Mouse (Mus musculus) adrenal gland, adult 2 months (tissue): ENCODE measurements around the gene Bora. TPM values are rescaled to one million over a fixed set of nuclear protein-coding genes. Genes with fewer than 3 reads are reported as not detected.

ENCODE experiments used
- DNase-seq: peaks from one replicate; pipeline ENCODE4 v3.0.0; 2021
- polyA plus RNA-seq: library from polyadenylated mRNA; depleted of rRNA; stranded (reverse); fragments of >200 nt; gene quantifications from 2 replicates; pipeline ENCODE4 v1.2.3, GENCODE M21; 2012; rRNA removed
- total RNA-seq, 2 experiments: library from RNA; stranded (reverse); gene quantifications; 2 replicates each; pipeline ENCODE4 v1.2.3; 2021

Bora gene
- total and polyA plus RNA-seq, 3 experiments: 0.75 to 2.4 (median 1.8) TPM

DNA sequence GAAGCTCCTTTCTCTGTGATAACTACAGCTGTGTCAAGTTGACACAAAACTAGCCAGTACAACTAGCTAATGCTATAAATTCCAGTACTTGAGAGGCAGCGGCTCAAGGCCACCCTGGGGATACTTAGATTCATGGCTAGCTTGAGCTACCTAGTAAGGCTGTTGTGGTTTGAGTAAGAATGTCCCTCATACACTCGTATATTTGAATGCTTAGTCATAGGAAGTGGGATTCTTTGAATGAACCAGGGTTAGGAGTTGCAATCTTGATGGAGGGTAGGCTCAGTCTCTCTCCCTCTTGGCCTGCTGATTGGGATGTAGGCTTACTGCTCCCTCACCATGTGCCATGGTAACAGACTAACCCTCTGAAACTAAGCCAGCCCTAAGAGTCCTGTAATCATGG is 17.1 kb downstream of the Bora start:
- no peak for DNase-seq

DNA sequence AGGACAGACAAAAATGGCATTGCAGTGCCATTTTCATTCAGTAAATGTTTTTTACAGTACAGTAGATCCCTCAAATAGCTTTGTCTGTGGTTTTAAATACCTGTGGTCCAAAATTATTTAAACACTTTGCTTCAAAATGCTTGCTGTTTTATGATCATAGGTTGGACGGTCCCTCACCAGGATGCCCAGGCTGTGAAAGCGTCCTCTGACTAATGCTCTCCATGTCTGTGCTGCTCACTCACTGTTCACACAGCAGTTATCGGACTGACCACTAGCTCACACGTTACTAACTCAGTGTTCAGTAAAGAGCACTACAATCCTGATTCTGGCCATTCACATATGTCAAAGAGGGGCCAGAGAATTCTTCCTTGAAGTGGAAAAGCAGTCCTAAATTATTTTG is 25.1 kb downstream of the Bora start:
- no peak for DNase-seq

DNA sequence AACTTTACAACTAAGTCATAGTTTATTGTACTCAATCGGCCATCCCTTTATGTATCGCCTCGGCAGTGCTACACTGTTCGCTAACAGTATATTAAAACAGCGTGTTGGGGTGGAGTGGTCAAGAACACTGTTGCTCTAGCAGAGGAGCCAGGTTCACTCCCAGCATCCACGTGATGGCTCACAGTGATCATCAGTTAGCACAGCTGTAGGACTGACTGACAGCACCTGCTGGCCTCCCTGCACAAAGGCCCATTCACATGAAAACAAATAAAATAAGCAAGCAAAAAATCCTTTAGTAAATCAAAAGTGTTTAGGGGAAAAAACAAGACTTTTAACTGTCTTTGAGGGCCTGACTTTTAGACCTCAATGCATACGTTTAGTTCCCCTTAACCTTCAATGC is 42.9 kb downstream of the Bora start:
- DNase-seq: no peak

DNA sequence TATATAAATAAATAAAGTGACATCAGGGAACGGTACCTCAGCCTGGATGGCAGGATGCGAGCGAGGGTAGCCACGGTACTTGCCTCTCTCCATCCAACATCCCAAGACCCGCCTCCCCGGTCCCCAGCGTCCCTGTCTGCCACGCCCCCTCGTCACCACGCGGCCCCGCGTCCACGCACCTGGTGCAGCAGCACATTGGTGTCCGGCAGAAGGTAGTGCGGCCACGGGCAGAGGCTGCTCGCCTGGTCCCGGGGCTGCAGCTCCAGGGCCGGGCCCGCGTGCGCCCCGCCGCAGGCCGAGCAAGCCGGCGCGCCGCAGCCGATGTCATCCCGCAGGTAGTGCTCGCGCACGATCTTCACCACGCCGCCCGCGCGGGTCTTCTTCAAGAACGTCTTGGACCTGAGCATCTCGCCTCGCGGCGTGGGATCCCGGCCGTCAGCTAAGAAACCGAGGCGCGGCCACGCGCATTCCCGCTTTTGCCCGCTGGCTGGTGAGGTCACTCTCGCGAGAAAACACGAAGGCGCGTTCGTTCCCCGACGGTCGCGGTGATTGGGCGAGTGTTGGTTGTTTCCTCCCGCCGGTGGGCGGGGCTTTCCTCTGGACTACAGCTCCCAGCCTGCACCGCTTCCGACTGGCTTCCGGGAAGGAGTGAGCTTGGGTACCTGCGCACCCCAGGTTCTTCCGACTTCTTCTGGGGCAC is 53.4 kb downstream of the Bora start, which contains the start of the genes Pibf1 and Dis3:
Gene Pibf1, plus strand, starts transcription at position 158 of the 700 bp plus-strand sequence.
Gene Dis3, minus strand, starts transcription at position 504 of the 700 bp plus-strand sequence.
- peak; percentile 99 for DNase-seq

DNA sequence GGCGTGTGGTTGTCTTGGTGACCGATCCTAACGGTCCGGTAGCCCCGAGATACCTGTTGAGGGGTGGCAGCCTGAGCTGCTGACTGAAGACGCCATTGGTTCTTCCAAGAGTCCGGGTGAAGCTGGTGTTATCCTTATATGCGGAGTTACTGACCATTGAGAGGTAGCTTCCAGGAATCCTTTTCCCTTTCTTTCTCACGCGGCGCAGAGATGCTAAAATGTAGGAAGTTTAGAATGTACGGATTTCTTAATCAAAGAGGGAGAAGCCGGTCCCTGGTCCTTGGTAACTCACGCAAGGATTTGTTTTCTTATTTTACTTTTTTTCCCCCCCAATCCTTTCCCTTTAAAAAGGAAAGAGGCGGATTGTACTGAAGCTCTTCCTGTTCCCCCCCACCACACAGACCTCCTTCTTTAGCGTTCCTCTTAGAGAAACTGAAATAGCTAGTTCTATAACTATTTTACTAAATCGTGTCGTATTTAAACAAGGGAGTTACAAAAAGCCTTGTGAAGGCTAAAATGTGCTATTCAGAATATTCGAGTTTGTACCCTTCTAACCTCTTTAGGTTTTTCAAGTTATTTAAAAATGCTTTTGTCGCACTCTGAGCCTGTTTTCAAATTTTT is 54.1 kb downstream of the Bora start:
- no peak for DNase-seq

DNA sequence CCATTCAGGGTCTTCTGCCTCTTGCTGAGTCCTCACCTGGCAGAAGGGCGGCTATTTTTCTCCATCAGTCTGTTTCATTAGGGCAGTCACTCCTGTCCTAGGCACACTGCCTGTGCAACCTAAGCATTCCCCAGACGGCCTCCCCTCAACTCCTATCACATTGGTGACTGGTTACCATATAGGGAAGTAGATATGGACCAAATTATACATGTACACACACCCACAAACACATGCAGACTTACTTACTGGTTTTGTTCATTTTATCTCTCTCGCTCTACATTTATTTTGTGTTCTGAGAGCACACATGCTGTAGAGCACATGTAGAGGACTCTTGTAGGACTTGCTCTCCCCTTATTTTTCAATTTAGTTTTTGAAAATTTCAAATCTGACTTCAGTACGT is 57.0 kb downstream of the Bora start:
- no peak for DNase-seq

DNA sequence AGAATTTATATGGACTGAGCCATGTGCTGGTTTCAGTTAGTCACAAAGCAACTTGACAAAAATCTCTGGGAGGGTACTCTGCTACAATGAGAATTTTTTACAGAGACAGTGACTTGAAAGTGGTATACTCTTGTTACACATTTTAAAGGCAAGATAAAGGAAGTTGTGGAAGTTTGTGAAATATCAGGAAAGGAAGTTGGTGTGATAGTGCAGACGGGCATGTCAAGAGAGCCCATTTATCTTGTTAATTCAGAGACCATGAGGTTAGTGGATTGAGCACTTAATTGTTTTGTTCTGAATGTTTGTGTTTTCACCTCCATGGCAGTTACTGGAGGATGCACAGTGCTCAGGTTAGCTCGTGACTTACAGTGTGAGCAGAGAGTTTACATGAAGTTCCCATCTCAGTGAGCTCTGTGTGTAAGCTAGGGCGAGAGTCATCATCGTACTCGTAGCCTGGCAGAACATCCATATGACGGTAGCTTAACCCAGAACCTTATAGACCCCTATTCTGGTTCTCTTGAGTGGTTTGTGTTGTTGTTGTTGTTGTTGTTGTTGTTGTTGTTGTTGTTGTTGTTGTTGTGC is 58.6 kb downstream of the Bora start:
- no peak for DNase-seq

DNA sequence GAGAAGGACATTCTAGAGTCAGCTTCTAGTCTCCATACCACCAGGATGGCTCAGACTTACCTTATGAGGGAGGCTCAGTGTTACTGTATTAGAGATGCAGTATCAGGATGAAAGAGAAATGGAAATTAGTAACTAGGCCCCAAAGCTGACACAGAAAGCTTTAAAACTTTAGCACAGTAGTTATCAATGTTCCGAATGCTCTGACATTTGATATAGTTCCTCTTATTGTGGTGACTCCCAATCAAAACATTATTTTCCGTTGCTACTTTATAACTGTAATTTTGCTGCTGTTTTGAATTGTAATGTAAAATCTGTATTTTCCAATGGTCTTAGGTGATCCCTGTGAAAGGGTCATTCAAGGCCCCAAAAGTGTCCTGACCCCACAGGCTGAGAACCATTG is 60.6 kb downstream of the Bora start:
- DNase-seq: no peak

DNA sequence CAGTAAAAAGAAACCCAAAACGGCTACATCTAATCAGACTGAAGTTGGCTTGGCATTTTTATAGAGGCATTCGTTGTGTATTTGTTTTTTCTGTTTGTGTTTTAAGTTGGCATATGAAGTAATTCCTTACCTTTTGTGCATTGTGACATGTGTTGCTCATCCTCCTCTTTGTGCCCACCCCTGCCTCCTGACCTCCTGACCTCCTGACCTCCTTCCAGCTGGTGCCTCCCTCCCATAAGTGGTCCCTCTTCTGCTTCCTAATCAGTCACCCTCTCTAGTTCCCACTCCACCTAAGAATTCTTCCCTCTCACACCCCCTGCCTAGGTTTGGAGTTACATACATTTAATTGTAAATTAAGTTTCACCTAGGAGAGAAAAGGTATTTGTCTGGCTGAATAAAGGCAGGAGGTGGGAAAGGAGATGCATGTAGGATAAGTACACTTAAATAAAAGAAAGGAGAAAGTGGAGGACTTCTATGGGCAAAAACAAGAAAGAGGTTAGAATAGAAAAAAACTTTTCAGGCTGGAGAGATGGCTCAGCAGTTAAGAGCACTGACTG is 61.7 kb downstream of the Bora start:
- DNase-seq: no peak

DNA sequence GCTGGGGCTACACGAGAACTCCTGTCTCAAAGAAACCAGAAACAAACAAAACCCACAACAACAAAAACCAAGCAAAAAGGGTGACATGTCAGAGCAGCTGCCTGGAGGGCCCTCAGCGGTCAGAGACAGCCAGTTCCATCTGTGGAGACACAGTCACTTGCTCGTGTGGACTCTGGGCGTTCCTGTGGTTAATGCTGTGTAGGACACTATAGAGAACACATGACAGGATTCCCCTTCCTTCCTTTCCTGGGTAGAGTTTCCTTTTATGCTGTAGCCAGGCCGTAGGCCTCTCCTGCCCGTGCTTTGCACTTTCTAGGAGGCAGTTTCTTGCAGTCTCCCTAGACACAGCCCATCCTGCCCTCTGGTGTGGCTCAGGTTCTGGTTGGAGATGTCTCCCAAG is 62.7 kb downstream of the Bora start:
- DNase-seq: no peak

DNA sequence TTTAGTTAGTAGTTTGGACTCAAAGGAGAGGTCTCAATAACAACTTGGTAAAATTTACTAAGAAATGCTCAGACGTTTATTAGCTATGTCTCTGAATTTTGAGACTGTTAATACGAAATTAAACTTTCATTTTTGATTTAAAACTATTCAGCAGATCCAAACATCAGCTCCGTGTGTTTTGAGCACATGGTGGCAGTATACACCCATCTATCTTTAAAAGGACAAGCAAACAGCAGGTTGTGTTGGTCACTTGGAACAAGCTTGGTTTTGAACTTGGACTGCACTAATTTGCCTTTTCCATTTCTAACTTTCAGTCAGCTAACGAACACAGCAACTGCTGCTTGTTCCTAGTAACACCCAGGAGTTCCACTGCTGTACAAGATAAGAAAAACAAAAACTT is 71.6 kb downstream of the Bora start:
- no peak for DNase-seq

DNA sequence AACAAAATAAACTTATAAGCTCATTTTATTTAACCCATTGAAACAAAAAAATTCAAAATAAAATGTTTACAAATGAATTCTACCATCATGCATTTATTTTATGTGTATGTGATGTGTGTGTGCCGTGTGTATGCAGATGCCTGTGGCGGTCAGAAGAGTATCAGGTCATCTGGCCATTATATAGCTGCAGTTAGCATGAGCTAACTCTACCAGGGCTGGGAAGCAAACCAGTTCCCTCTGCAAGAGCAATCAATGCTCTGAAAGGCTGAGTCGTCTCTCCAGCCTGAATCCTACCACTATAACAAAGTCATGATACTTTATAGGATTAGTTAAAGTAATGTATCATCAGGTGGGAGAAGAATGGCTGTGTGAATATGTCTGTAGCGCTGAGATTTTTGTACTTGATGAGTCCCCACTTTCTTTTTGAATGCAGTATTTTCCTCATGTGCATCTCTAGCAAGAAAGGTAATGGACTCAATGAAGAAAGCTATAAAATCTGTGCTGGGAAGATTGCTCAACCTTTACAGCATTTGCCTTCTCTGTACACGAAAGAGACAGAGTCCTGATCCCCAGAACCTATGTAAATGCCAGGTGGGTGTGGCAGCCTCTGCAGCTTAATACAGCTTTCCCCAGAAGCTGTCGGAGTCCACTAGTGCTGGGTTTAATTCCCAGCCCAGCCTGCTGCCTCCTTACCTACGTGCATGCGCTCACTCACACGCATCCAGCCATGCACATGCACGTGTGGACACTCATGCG is 75.7 kb downstream of the Bora start:
- no peak for DNase-seq

DNA sequence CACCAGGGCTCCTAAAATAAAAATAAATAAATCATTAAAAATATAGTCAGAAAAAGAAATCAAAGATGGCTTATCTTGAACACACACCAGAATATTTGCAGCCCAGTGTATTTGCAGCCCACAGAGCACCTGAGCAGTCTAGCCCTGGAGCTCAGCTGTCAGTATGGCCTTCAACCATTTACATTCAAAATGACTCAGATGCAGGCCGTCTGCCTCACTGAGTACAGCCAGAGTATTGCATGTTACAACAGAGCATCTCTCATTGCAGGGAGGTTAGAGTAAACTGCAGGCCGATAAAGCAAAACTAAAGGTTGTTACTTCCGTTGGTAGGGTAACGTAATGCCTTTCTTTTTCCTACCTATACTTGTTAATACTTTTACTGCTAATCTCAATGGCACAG is 78.1 kb downstream of the Bora start:
- peak; percentile 56 for DNase-seq

Other genes starting within 250 kb of the Bora start
- gene Rpl36a-ps1, start 51.9 kb upstream of the Bora start, total RNA-seq: 1 to 10 TPM; 4.8 to 6.2 TPM
- not detected in 2 replicates for gene Rpl36a-ps1, start 51.9 kb upstream of the Bora start, polyA plus RNA-seq
- 10 to 100 TPM; 23.5 to 30.3 TPM for gene Mzt1, start 88 bp upstream of the Bora start, total RNA-seq
- 3.4 and 5.1 TPM in 2 replicates for gene Mzt1, start 88 bp upstream of the Bora start, polyA plus RNA-seq
- gene Pibf1, start 53.2 kb downstream of the Bora start, total RNA-seq: 1 to 10 TPM; 8.5 to 8.9 TPM
- gene Pibf1, start 53.2 kb downstream of the Bora start, polyA plus RNA-seq: 0.85 and 1.4 TPM in 2 replicates
- 10 to 100 TPM; 23.4 to 26.3 TPM for gene Dis3, start 53.5 kb downstream of the Bora start, total RNA-seq
- 4.1 and 5.4 TPM in 2 replicates for gene Dis3, start 53.5 kb downstream of the Bora start, polyA plus RNA-seq